Mouse (Mus musculus) kidney, embryonic 14.5 days (tissue): ENCODE results near the gene Esrrg. TPM values are rescaled to one million over a fixed set of nuclear protein-coding genes. Genes with fewer than 3 reads are reported as not detected.

Experiments
- ATAC-seq: fragments of 200-750 bp; cut with Nextera tagmentation; 2 replicates; pipeline ENCODE4 v1.8.0; 2017; ENCODE audit warnings: moderate number of reproducible peaks, mild to moderate bottlenecking, moderate TSS enrichment, moderate library complexity; ENCODE audit not compliant: low FRiP score, low TSS enrichment
- H3K27ac ChIP-seq: fragments of 300-500 bp; sonication (generic); 2 replicates; pipeline ENCODE4 v1.5.1; 2014; ENCODE audit warnings: low read depth, mild to moderate bottlenecking, low read length, moderate library complexity, mixed read lengths
- H3K27me3 ChIP-seq: fragments of 300-500 bp; sonication (generic); 2 replicates; pipeline ENCODE4 v1.6.1; 2014; ENCODE audit warnings: mild to moderate bottlenecking, low read length; ENCODE audit not compliant: control insufficient read depth, insufficient read depth
- H3K36me3 ChIP-seq: fragments of 300-500 bp; sonication (generic); 2 replicates; pipeline ENCODE4 v1.6.1; 2014; ENCODE audit warnings: low read length, mixed read lengths; ENCODE audit not compliant: control insufficient read depth, insufficient read depth
- H3K4me1 ChIP-seq: fragments of 300-500 bp; sonication (generic); 2 replicates; pipeline ENCODE4 v1.6.1; 2014; ENCODE audit warnings: low read length, mixed read lengths; ENCODE audit not compliant: control insufficient read depth, insufficient read depth
- H3K4me2 ChIP-seq: fragments of 300-500 bp; sonication (generic); replicated peaks from 2 replicates; pipeline ENCODE4 v1.6.1; 2014; ENCODE audit warnings: low read depth, mild to moderate bottlenecking, low read length
- H3K4me3 ChIP-seq: fragments of 300-500 bp; sonication (generic); 2 replicates; pipeline ENCODE4 v1.5.1; 2014; ENCODE audit warnings: mild to moderate bottlenecking, low read length
- H3K9ac ChIP-seq: fragments of 300-500 bp; sonication (generic); 2 replicates; pipeline ENCODE4 v1.6.1; 2014; ENCODE audit warnings: low read depth, mild to moderate bottlenecking, low read length, moderate library complexity
- H3K9me3 ChIP-seq: fragments of 300-500 bp; sonication (generic); 2 replicates; pipeline ENCODE4 v1.6.1; 2016; ENCODE audit warnings: low read length; ENCODE audit not compliant: control insufficient read depth
- WGBS: fragments of 180-500 bp; shearing (Covaris S2); extraction: QIAGEN DNeasy Blood & Tissue Kit; methylation state at CpG from one replicate; pipeline ENCODE4 v1.1.7; 2014; 5-methylcytosine and 5-hydroxymethylcytosine counted together
- polyA plus RNA-seq: library from polyadenylated mRNA; unstranded; fragments of >200 nt; fragmentation: Nextera tagmentation; extraction: Ambion mirVana; gene quantifications from 2 replicates; pipeline ENCODE4 v1.2.1, GENCODE M21; 2014

Esrrg gene
- polyA plus RNA-seq, 1 experiment from 2014 or later = 21.5 TPM

DNA sequence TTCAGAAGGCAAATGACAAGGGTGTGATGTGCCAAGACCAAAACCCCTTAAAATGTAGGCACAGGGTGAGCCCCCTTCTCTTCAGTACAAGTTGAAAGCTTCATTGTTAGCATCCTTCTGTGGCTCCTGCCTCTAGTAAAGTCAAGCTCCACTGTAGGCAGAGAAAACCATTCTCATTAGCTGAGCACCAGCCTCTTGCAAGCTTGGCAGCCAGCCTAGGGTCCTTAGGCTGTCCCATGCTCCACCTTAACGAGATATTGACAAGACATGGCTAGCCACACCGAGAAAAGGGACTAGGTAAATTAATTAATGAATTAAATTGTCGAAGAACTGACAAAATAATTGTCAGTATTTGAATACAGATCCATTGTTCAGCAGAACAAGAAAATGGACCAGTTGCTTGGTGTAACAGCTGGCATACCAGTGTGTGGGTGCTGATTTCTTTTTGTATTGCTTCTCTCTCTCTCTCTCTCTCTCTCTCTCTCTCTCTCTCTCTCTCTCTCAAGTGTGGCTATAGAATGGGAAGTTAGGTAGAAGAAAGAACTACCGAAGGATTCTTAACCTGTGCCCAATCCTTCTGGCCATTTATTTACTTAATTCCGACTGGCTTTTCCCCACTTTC is 311.7 kb downstream of the Esrrg start:
- H3K4me3 ChIP-seq = no peak overlapping the region
- 85% methylated on average over 5 of the region's 5 CpGs for WGBS
- H3K4me1 ChIP-seq = no peaks in the 10 kb centered on the region
- no peaks in the 10 kb centered on the region for H3K36me3 ChIP-seq
- no peak for ATAC-seq
- H3K9ac ChIP-seq = no peak overlapping the region
- H3K9me3 ChIP-seq = no peaks in the 10 kb centered on the region
- H3K27ac ChIP-seq = no peak overlapping the region
- H3K4me2 ChIP-seq = no peak overlapping the region
- H3K27me3 ChIP-seq = no peaks in the 10 kb centered on the region

DNA sequence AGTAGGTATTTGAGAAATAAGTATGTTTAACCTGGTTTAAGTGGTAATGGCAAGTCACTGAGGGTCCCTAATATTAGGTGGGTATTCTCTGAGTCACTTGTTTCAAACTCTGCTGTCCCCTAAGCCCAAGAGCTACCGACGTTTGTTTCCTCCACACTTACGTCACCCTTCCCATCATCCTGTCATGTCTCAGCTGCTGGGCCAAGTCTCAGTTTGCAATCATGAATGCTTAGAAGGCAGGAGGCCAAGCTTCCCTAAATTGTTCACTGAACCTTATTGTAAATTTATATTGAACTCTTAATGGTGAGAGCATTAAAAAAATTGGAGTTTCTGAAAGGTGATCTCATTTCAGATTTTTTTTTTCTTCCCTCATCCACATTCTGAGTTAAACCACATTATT is 322.6 kb downstream of the Esrrg start:
- no peak overlapping the region for H3K4me2 ChIP-seq
- H3K9ac ChIP-seq = no peak overlapping the region
- ATAC-seq = no peak
- no peaks in the 10 kb centered on the region for H3K27me3 ChIP-seq
- H3K27ac ChIP-seq = no peak overlapping the region
- H3K4me3 ChIP-seq = no peak overlapping the region
- H3K4me1 ChIP-seq = no peaks in the 10 kb centered on the region
- 44% methylated on average over 3 of the region's 3 CpGs for WGBS
- no peaks in the 10 kb centered on the region for H3K36me3 ChIP-seq
- H3K9me3 ChIP-seq = no peaks in the 10 kb centered on the region

DNA sequence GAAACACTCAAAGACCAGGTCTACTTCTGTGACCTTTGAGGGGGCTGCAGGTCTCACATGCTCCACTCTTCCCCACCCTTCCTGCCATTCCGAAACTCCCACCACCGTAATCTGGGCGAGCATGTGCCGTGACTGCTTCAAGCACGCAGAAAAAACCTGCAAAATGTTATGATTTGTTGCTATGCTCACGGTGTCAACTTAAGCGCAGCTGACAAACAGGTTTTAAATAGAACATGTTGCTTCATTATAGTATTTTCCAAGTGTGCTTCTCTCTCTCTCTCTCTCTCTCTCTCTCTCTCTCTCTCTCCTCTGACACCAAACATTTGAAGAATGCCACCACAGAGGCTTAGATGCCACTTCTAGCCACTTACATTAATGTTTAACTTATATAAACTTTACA is 330.1 kb downstream of the Esrrg start:
- no peak for ATAC-seq

DNA sequence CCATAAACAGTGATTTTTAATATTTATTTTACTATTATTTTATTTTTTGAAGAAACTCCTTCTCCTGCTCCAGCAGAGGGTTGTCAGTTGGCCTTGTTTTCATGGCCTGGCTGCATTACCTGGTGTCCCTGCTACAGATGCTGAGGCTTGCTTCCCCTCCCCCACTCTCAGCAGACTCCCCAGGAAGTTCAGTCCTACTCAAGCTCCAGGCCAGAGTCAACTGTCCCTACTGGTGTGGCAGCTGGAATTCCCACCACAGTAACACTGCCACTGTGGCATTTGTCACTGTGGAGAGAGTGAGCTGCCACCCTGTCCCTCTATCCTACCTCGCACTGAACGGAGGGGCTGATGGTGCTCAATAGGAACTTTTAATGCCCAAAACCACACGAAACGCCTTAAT is 330.5 kb downstream of the Esrrg start:
- H3K9ac ChIP-seq = no peak overlapping the region
- peak; percentile 69; the same call in 1 of the 2 replicates for ATAC-seq
- H3K27ac ChIP-seq = no peak overlapping the region
- H3K27me3 ChIP-seq = no peaks in the 10 kb centered on the region
- H3K36me3 ChIP-seq = no peaks in the 10 kb centered on the region
- H3K4me2 ChIP-seq = no peak overlapping the region
- WGBS = 49% methylated on average over 4 of the region's 4 CpGs
- H3K4me1 ChIP-seq = peaks cover 3% of the 10 kb centered on the region; the same call in 1 of the 2 replicates
- H3K9me3 ChIP-seq = no peaks in the 10 kb centered on the region
- no peak overlapping the region for H3K4me3 ChIP-seq

More for the DNA sequence above, 330.1 kb downstream of the Esrrg start:
- Histone ChIP-seq H3K36me3 (no peaks in the 10 kb centered on the region), H3K9ac (no peak overlapping the region), H3K9me3 (no peaks in the 10 kb centered on the region), H3K27me3 (no peaks in the 10 kb centered on the region), H3K27ac (no peak overlapping the region), H3K4me1 (peaks cover 3% of the 10 kb centered on the region; the same call in 1 of the 2 replicates), H3K4me3 (no peak overlapping the region), H3K4me2 (no peak overlapping the region)
- WGBS = 62% methylated on average over 7 of the region's 7 CpGs

DNA sequence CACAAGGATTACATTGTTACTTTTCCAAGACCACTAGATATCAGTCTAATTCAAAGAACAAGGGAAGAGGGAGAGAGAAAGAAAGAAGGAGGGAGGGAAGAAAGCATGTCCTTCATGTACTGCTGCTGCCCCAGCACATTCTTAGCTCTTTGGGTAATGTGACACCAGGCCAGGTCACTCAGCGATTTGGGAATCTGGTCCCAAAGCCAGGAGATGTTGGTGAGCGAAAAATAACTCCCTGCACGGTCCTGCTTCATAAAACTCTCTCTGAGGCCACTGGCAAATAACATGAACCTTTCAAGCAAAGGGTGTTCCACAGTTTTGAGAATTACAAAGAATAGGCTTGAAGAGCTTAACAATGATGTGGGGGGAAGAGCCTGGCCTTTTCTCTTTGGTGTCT is 342.9 kb downstream of the Esrrg start:
- Histone ChIP-seq H3K9ac (no peak overlapping the region), H3K27me3 (no peaks in the 10 kb centered on the region), H3K4me3 (no peak overlapping the region), H3K4me2 (no peak overlapping the region), H3K36me3 (no peaks in the 10 kb centered on the region), H3K27ac (no peak overlapping the region), H3K4me1 (peaks cover 3% of the 10 kb centered on the region; the same call in 1 of the 2 replicates), H3K9me3 (no peaks in the 10 kb centered on the region)
- no peak for ATAC-seq
- 34% methylated on average over 3 of the region's 3 CpGs for WGBS

DNA sequence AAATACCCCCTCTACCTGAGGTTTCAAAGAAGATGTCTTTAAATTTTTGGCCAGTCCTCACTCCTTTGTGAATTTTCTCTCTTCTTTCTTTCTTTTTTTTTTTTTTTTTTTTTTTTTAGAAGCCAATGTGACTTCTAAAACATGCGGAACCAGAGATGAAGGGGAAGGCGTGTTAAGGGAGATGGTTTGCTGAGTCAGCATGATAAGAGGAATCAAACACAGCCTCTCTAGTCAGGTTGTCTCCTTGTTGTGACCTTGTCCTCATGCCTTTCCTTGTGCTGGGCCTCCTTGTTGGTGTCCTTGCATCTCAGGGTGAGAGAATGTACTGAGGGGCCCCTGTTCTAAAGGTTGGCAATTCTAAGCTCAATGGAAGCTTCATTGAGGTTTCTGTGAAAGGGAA is 348.1 kb downstream of the Esrrg start:
- H3K27ac ChIP-seq = no peak overlapping the region
- H3K36me3 ChIP-seq = no peaks in the 10 kb centered on the region
- H3K4me3 ChIP-seq = no peak overlapping the region
- WGBS = 91% methylated on average over 2 of the region's 2 CpGs
- no peaks in the 10 kb centered on the region for H3K9me3 ChIP-seq
- peaks cover 2% of the 10 kb centered on the region for H3K4me1 ChIP-seq
- H3K27me3 ChIP-seq = no peaks in the 10 kb centered on the region
- H3K9ac ChIP-seq = no peak overlapping the region
- no peak for ATAC-seq
- no peak overlapping the region for H3K4me2 ChIP-seq

DNA sequence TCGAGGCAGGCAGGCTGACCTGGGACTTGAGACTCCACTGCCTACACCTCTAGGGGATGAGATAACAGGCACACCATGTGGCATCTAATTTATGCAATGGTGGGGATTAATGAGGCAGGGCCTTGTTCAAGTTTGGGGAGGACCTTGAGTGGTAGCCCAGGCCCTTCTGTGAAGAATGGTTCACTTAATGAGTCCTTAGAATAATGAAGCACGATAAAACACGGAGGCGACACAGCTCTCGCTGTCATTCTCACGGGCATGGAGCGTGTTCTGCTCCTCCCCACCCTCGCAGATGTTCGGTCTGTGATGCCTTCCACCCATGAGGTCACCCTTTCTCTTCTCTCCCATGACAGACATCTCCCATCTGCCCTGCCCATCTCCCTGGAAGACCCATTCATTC is 350.6 kb downstream of the Esrrg start:
- ATAC-seq = peak; percentile 80
- Histone ChIP-seq H3K36me3 (no peaks in the 10 kb centered on the region), H3K4me2 (no peak overlapping the region), H3K4me3 (no peak overlapping the region), H3K27ac (no peak overlapping the region), H3K9me3 (no peaks in the 10 kb centered on the region), H3K4me1 (no peaks in the 10 kb centered on the region; the same call in 1 of the 2 replicates), H3K27me3 (no peaks in the 10 kb centered on the region), H3K9ac (no peak overlapping the region)
- 57% methylated on average over 9 of the region's 9 CpGs for WGBS

DNA sequence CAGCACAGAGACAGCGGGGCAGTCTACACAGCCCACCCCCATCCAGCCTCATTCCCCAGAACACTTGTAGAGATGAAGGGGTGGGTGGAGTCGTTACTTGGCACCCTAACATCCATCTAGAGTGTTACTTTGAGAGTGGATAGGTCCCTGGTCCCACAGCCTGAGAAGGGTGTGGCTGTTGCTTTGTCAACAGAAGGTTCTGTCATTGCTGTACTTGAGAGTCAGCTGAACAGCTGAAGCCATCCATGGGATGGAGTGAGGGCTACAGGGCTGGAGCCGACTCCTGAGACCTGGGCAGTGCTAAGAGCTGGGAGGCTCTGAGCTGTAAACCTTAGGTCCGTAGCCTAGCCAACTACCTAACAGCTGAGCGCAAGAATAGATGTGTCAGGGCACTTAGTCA is 352.9 kb downstream of the Esrrg start:
- H3K4me2 ChIP-seq = no peak overlapping the region
- no peaks in the 10 kb centered on the region for H3K9me3 ChIP-seq
- H3K36me3 ChIP-seq = no peaks in the 10 kb centered on the region
- H3K27ac ChIP-seq = no peak overlapping the region
- no peak overlapping the region for H3K9ac ChIP-seq
- no peaks in the 10 kb centered on the region for H3K27me3 ChIP-seq
- H3K4me1 ChIP-seq = no peaks in the 10 kb centered on the region; the same call in 1 of the 2 replicates
- H3K4me3 ChIP-seq = no peak overlapping the region
- ATAC-seq = no peak
- 70% methylated on average over 5 of the region's 5 CpGs for WGBS

DNA sequence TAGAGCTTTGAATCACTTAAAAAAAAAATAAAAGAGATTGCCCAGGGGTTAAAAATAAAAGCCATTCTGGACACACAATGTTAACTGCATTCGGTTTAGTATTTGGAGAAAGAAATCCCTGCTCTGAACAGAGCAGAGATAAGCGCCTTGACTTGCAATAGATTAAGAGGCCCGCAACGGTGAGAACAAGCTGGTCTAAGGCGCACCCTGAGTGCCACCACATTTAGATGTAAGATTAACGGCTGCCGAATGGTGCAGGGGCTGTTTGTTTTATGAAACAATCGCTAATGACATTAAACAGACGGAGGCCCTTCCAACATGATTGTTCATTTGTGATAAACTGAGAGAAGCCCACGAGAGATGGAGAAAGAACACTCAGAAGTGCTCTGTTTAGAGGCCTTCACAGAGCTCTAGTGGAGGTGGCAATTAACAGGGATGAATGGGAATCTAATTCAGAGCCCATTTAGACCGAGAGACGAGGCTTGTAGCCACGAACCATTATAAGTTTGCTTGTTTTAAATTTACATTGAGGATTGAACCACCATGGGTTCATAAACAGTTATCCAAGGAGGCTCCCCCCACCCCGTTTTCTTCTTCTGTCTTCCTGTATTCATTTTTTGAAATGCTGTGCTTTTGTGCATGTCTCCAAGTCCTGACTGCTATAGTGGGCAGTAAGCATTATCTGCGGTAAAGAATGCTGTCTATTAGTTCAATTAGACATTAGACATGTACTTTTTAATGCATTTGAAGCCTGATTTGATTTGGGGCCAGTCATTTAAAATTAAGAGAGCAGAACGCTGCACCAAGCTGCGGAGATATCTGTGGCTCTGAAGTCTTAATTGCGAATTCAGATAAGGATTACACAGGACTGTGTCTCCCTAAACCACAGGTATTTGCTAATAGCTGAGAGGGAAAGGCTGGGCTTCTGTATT is 356.5 kb downstream of the Esrrg start:
- H3K4me3 ChIP-seq = no peak overlapping the region
- 66% methylated on average over 18 of the region's 18 CpGs for WGBS

More for the DNA sequence above, 356.5 kb downstream of the Esrrg start:
- Histone ChIP-seq H3K36me3 (no peaks in the 10 kb centered on the region), H3K4me2 (no peak overlapping the region), H3K9ac (no peak overlapping the region), H3K9me3 (no peaks in the 10 kb centered on the region), H3K27me3 (no peaks in the 10 kb centered on the region), H3K4me1 (0 out of 2 replicates have a peak, but pooled peaks cover 3% of the 10 kb centered on the region), H3K27ac (no peak overlapping the region)
- ATAC-seq = no peak
